Mouse (Mus musculus): ENCODE data around the gene Dtd1. TPM values are rescaled to one million over a fixed set of nuclear protein-coding genes. Genes with fewer than 3 reads are reported as not detected.

The Dtd1 gene
- polyA plus RNA-seq, 1 experiment: not detected

DNA sequence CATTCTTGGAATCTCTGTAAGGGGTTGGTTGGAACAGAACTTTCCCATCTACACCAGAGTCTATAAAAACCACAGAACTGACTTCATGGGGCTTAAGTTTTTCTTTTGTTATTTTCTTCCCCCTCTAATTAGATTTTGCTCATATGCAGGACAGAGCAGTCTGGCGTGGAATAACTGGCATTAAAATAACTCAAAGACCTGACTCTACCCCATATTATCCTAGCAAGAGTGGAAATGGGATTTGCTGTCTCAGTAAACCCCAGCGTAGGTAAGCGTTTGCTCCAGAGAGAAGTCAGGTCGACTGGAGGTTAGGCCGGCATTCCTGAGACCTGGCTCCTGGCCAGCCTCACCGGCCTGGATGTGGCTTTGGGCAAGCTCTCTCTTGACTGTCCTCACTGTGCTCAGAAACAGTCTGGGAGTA, 140.9 kb downstream of the Dtd1 start:
- WGBS: 80% methylated on average over 6 of the region's 6 CpGs
- Histone ChIP-seq H3K4me3 (ENCODE audit: insufficient read depth, low read depth, low read length) (no peak overlapping the region), H3K4me1 (ENCODE audit: control insufficient read depth, insufficient read depth, low read length) (peaks cover 2% of the 10 kb centered on the region; the same call in 1 of the 2 replicates), H3K27ac (ENCODE audit: insufficient read depth, low read depth, low read length) (no peak overlapping the region)
- TF ChIP-seq CTCF (IDR thresholded peaks at IDR 0.05; ENCODE audit: insufficient read depth, low read depth, low read length) (no peak), POLR2A (IDR thresholded peaks at IDR 0.05; ENCODE audit: insufficient read depth, low read depth, low read length) (no peak)

DNA sequence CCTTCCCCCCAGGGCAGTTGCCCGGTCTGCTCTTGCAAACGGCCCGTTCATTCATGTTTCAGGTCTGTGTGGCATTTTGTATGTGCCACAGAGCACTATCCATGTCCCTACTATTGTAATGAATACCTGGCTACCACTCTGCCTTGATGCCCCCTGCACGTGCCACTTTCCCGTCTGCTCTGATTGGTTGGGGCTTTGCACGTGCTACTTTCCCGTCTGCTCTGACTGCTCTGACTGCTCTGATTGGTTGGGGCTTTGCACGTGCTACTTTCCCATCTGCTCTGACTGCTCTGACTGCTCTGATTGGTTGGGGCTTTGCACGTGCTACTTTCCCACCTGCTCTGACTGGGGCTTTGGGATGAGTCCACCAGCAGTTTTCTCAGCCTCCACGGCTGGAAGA, 142.3 kb downstream of the Dtd1 start:
- TF ChIP-seq POLR2A (IDR thresholded peaks at IDR 0.05; ENCODE audit: insufficient read depth, low read depth, low read length) (no peak), CTCF (IDR thresholded peaks at IDR 0.05; ENCODE audit: insufficient read depth, low read depth, low read length) (no peak)
- 89% methylated on average over 10 of the region's 10 CpGs for WGBS
- Histone ChIP-seq H3K27ac (ENCODE audit: insufficient read depth, low read depth, low read length) (no peak overlapping the region), H3K4me3 (ENCODE audit: insufficient read depth, low read depth, low read length) (no peak overlapping the region), H3K4me1 (ENCODE audit: control insufficient read depth, insufficient read depth, low read length) (peaks cover 2% of the 10 kb centered on the region; the same call in 1 of the 2 replicates)

DNA sequence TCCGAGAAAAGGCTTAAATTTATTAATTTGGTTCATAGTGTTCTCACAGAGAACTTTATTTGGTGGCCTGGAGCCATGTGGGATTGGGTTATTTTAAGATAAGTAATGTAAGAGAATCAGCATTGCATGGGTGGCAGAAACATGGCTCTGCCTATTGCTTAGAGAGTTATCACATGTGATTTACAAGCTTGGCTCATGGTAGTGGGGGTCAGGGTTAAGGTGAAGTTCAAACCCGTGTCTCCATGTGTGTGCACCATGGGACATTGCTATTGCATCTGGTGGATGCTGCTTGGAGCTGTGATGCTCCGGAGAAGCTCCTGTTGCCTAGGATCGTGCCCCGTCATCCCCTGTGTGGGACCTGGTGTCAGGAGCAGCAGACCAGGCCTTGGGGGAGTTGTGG, 143.6 kb downstream of the Dtd1 start:
- H3K27ac ChIP-seq (ENCODE audit: insufficient read depth, low read depth, low read length): no peak overlapping the region
- TF ChIP-seq POLR2A (IDR thresholded peaks at IDR 0.05; ENCODE audit: insufficient read depth, low read depth, low read length): no peak
- TF ChIP-seq CTCF (IDR thresholded peaks at IDR 0.05; ENCODE audit: insufficient read depth, low read depth, low read length): no peak
- no peak overlapping the region for H3K4me3 ChIP-seq (ENCODE audit: insufficient read depth, low read depth, low read length)
- H3K4me1 ChIP-seq (ENCODE audit: control insufficient read depth, insufficient read depth, low read length): peaks cover 2% of the 10 kb centered on the region; the same call in 1 of the 2 replicates
- 88% methylated on average over 5 of the region's 5 CpGs for WGBS

DNA sequence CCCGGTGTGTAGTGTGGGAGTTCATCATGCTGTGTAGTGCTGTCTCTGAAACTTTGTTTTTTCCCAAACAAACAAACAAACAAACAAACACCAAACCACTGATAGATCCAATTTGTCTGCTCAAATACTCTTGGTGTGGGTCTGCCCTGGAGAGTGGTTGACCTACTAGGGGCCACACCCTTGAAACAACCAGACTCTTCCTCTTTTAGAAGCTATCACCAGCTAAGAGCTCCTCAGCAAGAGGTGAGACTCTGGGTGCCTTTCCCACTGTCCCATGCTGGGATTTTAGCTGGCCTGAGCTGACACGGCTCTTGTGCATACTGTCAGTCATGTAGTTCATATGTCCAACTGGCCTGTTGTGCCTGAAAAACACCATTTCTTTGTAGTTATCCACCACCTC, 145.6 kb downstream of the Dtd1 start:
- Histone ChIP-seq H3K4me1 (ENCODE audit: control insufficient read depth, insufficient read depth, low read length) (no peaks in the 10 kb centered on the region), H3K27ac (ENCODE audit: insufficient read depth, low read depth, low read length) (no peak overlapping the region), H3K4me3 (ENCODE audit: insufficient read depth, low read depth, low read length) (no peak overlapping the region)
- TF ChIP-seq POLR2A (IDR thresholded peaks at IDR 0.05; ENCODE audit: insufficient read depth, low read depth, low read length): no peak
- no peak for TF ChIP-seq CTCF (IDR thresholded peaks at IDR 0.05; ENCODE audit: insufficient read depth, low read depth, low read length)
- 88% methylated on average over 2 of the region's 2 CpGs for WGBS

DNA sequence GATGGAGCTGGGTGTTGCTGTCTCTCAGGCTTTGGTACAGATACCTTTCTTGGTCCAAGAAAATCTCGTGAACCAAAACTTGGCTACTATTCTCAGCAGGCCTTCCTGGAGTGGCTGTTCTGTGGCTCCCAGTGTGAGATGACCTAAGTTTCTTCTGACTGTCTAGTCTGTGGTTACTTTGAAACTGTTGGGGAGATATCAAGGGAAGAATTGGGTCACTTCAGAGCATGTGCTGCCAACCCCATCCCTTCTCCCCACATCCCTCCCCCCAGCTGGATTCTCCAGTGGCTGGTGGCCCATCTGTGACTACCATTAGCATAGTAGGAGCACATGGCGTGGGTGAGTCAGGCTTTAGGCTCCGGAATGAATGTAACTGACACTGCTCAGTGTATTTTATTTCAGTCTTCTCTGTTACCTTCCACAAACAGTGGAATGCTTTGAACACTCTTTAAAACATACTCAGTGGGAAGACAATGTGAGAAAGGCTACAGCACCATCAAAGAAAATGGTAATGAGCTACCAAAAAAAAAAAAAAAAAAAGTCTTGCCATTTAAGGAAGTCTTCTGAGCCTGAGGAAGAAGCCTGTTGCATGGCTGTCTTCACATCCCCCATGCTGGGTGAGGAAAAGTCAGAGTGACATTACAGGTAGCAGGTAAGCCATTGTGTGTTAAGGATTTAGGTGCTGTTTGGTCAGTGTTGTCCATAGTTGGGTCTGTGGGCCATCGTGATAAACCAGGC, 146.5 kb downstream of the Dtd1 start:
- H3K27ac ChIP-seq (ENCODE audit: insufficient read depth, low read depth, low read length): no peak overlapping the region
- no peaks in the 10 kb centered on the region for H3K4me1 ChIP-seq (ENCODE audit: control insufficient read depth, insufficient read depth, low read length)
- no peak overlapping the region for H3K4me3 ChIP-seq (ENCODE audit: insufficient read depth, low read depth, low read length)
- WGBS: 66% methylated on average over 4 of the region's 4 CpGs
- TF ChIP-seq CTCF (IDR thresholded peaks at IDR 0.05; ENCODE audit: insufficient read depth, low read depth, low read length): no peak
- no peak for TF ChIP-seq POLR2A (IDR thresholded peaks at IDR 0.05; ENCODE audit: insufficient read depth, low read depth, low read length)

DNA sequence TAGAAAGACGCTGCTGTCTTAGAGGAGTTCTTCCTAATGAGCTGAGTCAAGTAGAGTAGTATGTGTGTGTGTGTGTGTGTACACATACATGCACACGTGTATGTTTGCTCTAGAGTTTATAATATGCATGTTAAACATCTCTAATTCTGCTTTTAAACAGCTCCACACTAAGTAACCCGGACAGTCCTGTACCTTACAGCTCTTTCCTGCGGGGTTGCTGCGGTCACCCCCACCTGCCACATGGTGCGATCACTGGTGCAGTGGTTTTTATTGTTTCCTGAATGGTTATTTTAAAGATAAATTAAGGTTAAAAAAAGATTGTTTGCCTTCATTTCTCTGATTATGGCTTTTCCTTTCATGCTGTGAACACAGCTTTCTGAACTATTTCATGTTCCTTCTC, 153.9 kb downstream of the Dtd1 start:
- H3K27ac ChIP-seq (ENCODE audit: insufficient read depth, low read depth, low read length): no peak overlapping the region
- no peaks in the 10 kb centered on the region for H3K4me1 ChIP-seq (ENCODE audit: control insufficient read depth, insufficient read depth, low read length)
- WGBS: 89% methylated on average over 6 of the region's 6 CpGs
- no peak overlapping the region for H3K4me3 ChIP-seq (ENCODE audit: insufficient read depth, low read depth, low read length)
- TF ChIP-seq CTCF (IDR thresholded peaks at IDR 0.05; ENCODE audit: insufficient read depth, low read depth, low read length) (no peak), POLR2A (IDR thresholded peaks at IDR 0.05; ENCODE audit: insufficient read depth, low read depth, low read length) (no peak)

DNA sequence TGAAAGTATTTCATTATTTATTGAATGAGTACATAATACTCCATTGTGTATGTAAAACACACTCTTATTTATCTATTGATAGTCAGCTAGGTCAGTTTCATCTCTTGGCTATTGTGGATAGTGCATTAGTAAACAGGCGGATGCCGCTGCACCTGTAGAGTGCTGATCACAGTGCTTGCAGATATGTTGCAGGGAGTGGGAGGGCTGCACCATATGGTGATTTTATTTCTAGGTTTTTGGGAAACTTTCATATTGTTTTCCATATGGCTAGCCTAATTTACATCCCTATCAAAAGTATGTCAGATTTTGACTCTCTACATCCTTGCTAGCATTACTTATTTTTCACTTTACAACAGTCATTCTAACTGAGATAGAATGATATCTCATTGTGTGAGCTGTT, 155.3 kb downstream of the Dtd1 start:
- no peak for TF ChIP-seq POLR2A (IDR thresholded peaks at IDR 0.05; ENCODE audit: insufficient read depth, low read depth, low read length)
- TF ChIP-seq CTCF (IDR thresholded peaks at IDR 0.05; ENCODE audit: insufficient read depth, low read depth, low read length): no peak
- 96% methylated on average over 2 of the region's 2 CpGs for WGBS
- no peak overlapping the region for H3K4me3 ChIP-seq (ENCODE audit: insufficient read depth, low read depth, low read length)
- H3K27ac ChIP-seq (ENCODE audit: insufficient read depth, low read depth, low read length): no peak overlapping the region
- H3K4me1 ChIP-seq (ENCODE audit: control insufficient read depth, insufficient read depth, low read length): no peaks in the 10 kb centered on the region

DNA sequence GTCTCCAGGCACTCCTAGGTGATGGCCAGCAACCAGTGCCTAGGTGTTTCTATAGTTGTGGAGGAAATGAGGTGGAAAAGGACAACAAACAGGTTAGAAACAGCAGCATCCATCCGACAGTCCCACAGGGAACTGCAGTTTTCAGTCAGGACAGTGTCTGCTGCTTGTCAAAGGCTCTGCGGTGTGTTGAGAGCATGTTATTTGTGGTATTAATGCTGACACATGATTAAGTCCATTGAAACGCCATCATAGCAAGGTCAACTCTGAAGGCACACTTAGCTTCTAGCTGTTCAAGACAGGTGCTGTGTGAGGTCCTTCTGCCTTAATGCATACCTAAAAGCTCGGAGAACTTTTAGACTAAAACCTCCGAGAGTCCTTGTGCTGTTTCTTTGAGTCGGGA, 161.0 kb downstream of the Dtd1 start:
- H3K27ac ChIP-seq (ENCODE audit: insufficient read depth, low read depth, low read length): no peak overlapping the region
- no peak for TF ChIP-seq POLR2A (IDR thresholded peaks at IDR 0.05; ENCODE audit: insufficient read depth, low read depth, low read length)
- no peak for TF ChIP-seq CTCF (IDR thresholded peaks at IDR 0.05; ENCODE audit: insufficient read depth, low read depth, low read length)

DNA sequence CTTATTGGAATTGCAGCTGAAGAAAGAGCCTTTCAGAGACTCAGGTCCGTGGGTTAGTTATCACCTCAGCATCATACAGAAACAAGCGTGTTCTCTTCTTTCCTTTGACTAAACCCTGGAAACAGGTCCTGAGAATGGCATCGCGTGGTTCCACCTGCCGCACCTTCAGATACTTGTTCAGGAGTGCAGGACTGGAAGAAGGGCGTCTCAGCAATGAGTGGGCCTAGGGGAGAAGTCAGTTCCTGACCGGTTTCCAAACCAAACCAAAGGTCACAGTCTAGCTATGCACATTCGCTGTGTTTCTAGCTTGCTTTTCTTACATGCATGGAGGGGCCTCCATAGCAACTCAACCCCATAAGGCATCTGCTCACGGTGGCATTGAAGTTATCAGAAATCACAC, 164.0 kb downstream of the Dtd1 start:
- Histone ChIP-seq H3K4me3 (ENCODE audit: insufficient read depth, low read depth, low read length) (no peak overlapping the region), H3K27ac (ENCODE audit: insufficient read depth, low read depth, low read length) (no peak overlapping the region), H3K4me1 (ENCODE audit: control insufficient read depth, insufficient read depth, low read length) (no peaks in the 10 kb centered on the region)
- 84% methylated on average over 9 of the region's 9 CpGs for WGBS
- TF ChIP-seq POLR2A (IDR thresholded peaks at IDR 0.05; ENCODE audit: insufficient read depth, low read depth, low read length) (no peak), CTCF (IDR thresholded peaks at IDR 0.05; ENCODE audit: insufficient read depth, low read depth, low read length) (no peak)

More for the DNA sequence above, 161.0 kb downstream of the Dtd1 start:
- 95% methylated on average over 6 of the region's 6 CpGs for WGBS
- Histone ChIP-seq H3K4me1 (ENCODE audit: control insufficient read depth, insufficient read depth, low read length) (no peaks in the 10 kb centered on the region), H3K4me3 (ENCODE audit: insufficient read depth, low read depth, low read length) (no peak overlapping the region)

Data from olfactory bulb, adult 2 months (tissue).